Mouse (Mus musculus): ENCODE measurements at regions not wholly inside any gene's neighbourhood (a gene's known extent, or its start where the extent isn't known, plus 50 kb on each side); places are given as distances from the start of the nearest gene placed in this dataset.

DNA sequence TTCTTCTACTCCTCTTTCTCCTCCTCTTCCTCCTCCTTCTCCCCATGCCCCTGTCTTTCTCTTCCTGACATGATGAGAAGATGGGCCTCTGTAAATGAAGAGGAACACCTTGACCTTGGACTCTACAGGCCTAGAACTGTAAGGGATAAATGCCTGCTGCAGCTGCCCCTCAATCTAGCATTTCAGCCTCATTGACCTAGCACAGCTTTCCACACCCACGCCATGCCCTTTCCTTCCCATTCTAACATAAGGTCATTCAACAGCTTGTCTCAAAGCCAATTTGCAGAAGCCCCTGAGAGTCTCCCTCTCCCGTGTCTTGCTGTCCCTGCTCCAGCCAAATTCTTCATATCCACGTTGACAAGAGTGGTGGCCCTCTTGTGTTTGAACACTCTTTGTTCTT lies 63.8 kb upstream of the Dscam start:
- no peak for DNase-seq (ENCODE audit: low spot score)

DNA sequence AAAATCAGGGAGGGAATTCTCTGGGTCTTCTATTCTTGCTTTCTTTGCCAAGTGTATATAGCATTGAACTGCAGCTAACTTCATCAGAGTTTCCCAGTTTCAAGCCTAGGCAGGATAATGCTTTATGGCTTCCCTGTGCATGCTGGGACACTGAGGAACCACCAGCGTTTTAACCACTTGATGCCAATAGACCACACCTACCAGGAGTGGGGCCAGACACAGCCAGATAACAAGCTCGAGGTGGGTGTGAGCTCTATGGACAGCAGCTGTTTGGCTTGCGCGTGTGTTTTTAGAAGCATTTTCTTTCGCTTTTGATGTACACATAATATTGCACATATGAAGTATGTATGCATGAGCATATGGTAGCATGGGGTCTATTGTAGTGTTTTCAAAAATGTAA lies 69.1 kb upstream of the Dscam start:
- DNase-seq (ENCODE audit: low spot score): no peak

DNA sequence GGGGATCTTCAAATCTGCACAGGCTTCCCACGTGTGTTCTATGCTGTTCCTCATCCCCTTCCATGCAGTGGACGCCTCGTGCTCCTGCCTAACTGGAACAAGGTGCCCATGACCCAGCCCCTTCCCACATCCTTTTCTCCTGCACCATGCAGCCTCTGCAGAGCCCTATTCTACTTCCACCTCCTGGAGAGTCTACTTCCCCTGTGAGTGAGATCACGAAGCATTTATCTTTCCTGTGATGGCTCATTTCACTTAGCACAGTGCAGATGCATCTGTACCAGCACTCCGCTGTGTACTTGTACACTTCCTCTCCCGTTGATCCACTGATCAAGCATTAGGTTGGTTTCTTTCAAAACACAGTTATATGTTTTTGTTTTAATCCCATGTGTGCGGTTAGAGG lies 69.5 kb upstream of the Dscam start:
- no peak for DNase-seq (ENCODE audit: low spot score)

DNA sequence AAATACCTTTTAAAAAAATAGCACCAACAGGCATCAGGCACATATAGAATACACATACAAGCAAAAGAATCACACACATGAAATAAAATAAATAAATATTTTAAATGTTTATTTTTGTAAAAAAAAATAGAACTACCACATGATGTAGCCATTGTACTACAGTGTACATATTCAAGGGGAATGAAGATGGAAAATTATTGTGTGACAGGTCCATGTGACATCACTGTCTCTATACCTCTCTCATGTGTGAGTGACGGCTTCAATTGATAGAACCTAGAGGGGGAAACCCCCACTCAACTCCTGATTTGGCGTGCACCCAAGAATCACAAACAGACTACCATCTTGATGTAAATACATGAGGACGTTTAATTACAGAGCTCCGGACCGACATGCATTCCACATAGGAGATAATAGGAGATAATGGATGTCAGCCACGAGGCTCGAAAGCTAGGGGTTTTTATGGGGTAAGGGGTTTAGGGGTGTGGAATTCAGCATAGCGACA lies 70.4 kb upstream of the Dscam start:
- DNase-seq (ENCODE audit: low spot score): no peak

DNA sequence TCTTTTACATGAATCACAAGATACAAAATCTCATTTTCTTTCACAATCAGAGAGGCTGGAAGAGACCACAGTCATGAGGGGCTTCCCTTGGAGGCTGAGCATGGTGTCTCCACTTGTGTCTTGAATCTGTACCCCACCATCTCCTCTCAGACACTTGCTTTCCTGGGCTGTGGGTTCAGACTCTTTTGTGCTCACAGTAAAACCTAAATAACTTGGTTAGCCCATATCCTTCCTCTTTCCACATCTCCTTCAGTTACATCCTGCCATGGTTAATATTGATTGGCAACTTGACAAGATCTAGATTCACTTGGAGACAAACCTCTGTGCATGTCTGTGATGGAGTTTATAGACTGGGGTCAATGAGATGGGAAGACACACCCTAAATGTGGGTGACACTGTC lies 71.1 kb upstream of the Dscam start:
- no peak for DNase-seq (ENCODE audit: low spot score)

DNA sequence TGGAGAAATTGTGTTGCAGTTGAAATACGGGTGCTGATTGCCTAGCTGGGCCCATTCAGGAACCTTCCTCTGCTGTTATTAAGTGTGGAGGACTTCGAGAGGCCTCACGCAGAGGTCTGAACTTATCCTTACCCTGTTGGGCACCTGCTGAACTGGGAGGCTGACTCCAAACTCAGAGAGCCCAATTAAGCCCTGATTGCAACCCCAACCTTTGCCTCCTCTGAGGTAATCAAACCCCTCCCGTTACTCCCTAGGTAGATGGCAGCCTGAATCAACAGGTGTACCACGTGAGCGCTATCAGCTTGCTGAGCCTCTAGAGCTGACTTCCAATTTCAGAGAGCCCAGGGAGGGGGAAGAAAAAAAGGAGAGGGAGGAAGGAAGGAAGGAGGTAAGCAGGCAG lies 79.9 kb upstream of the Dscam start:
- no peak for DNase-seq (ENCODE audit: low spot score)

DNA sequence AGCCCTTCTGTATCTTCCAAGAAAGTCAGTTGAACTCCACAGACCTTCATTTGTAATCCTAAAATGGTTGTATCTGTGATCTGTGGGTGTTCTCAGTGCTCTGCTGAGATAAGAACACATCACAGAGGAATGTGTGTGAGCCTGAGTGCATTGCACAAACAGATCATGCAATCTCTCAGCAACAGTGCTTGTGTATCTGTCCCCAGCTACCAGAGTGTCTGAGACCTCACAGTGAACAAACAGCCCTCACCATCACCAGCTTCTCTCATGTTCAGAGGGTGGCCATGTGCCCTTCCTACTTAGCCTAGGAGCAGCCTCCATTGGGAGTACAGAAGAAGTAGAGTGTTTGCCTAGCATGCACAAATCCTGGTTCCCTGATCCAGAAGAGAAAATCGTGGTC lies 82.0 kb upstream of the Dscam start:
- no peak for DNase-seq (ENCODE audit: low spot score)

DNA sequence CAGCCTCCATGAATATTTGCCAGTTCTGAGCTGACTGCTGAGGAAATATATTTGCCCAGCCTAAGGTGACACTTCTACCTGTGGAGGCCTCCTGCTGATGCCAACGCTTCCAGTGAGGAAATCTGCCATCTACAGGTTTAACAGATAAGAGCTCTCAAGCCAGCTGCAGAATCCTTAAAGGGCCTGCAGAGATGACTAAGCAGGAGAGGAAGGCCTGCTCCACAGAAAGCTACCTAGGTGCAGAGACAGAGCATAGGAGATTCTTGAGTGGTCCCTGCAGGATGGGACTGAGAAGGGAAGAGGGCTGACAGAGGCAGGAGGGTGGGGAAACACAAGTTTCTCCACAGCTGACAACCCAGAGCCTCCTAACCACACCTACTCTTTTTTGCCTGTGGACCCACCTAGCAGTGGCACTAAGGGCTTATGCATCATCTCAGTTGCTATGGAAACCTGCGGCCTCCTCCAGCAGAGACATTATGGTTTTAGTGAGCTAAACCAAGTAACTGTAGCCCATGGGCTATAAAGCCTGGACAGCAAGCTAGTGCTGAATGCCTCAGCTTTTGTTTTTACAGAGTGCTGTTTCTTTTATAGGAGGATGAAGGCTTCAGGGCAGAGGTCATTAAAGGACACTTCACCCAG lies 82.6 kb upstream of the Dscam start:
- no peak for DNase-seq (ENCODE audit: low spot score)

DNA sequence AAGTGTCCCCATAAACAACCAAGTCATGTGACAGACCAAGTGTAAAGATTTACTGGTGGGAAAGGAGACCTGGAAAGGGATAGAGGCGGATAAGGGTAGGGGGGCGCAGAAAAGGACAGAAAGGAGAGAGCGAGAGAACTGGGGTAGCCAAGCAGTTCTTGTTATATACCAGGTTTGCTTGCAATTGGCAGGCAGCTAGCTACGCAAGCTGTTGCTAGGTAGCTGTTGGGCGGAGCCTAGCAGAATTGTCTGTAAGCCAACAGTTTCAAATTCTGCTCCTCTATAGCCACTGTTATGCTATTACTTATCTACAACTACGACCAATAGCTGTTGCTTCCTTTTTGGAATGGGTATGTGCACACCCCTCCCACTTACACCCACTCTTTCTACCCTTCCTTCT lies 88.3 kb upstream of the Dscam start:
- no peak for DNase-seq (ENCODE audit: low spot score)

DNA sequence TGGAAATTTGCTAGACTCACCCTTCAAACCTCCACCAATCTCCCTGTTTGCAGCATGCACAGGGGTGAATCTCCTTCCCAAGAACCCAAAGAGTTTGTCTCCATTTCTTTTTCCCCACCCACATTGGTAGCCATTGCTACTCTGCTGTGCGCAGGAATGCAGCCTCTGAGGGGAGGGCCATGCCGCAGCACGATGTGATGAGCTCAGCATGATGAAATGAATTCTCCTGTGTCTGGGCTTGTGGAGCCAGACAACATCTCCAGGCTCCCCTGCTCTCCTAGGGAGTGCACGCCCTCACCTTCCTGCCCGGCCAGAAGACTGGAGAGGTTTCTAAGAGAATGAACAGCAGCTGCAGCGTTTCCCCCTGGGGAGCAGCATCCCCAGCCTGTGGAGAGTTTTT lies 92.9 kb upstream of the Dscam start:
- DNase-seq (ENCODE audit: low spot score): no peak

DNA sequence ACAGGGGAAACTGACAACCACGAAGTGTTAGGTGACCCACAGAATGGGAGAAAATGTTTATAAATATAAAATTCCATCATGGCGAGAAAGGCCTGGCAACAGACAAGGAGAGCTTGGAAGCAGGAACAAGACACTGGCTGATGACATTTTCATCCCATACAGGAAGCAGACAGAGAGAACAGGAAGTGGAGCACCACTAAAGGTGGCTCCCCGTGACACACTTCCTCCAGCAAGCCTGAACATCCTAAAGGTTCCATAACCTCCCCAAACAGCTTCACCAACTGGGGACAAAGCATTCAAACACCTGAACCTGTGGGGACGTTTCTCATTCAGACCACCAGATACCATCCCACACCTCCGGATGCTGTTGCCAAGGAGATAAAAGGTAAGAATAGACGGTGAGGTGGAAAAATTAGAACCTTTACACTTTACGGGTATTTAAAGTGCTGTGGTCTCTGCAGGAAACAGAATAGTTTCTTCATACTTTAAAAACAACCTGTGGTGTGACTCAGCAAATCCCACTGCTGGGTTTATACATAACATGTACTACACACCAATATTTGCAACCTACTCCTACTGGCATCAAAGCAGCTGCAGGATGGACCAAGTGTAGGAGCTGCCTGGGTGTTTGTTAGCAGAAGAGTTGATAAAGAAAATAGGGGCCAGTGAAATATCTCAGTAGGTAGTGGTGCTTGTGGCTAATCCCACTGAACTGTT lies 86.0 kb upstream of the Bace2 start:
- no peak for DNase-seq (ENCODE audit: low spot score)

DNA sequence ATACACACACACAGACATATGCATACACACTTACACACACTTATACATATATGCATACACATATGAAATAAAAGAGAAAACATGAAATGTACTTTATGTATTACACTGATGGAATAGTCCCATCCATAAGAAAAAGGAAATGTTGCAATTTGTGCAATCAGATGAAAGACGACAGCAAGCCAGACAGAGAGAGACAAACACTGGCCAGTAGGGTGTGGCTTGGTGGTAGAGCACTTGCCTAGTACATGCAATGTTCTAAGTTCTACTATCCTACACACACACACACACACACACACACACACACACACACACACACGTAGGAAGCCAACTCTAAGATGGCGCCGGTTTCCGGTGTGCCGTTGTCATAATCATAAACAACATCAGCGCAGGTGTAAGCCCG lies 85.3 kb upstream of the Bace2 start:
- no peak for DNase-seq (ENCODE audit: low spot score)

DNA sequence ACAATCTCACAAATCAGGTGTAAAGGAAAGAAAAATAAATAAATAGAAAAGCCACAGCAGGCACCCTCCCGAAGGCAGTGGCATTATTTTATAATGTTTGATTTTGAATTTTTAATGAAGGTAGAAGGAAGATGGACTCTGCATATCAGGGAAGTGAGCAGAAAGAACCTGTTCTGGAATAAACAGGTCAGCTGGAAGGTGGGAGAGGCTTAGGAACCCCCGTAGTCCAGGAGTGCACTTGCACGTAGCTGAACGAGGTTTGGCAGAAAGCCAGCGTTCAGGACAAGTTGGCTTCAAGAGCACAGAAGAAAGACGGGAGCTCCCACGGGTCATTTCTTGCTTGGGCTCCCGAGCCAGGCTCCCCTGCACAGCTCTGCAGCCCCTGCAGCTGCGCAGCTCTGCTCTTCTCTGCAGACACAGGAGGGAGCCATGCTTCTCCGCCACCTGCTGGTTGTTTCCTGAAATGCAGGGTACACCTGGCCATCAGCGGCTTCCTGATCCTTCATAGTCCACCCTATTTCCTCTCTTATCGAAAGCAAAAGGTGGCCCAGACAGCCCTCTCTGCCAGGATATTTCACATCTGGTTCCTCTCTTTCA lies 84.4 kb upstream of the Bace2 start:
- DNase-seq (ENCODE audit: low spot score): peak; percentile 39

DNA sequence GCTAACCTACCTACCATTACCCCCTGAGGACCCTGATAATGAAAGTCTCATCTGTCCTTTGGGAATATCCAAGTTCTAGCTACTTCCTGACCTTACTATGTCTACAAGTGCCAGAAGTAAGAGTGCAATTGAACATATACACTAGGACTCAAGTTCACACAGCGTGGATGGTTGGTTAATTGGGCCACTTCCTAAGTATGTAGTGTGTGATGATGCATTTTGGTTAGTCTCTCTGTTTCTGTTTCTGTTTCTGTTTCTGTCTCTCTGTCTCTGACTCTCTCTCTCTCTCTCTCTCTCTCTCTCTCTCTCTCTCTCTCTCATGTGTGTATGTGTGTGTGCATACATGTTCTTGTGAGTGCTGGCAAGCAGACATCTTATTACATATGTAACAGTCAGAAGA lies 77.6 kb upstream of the Bace2 start:
- DNase-seq (ENCODE audit: low spot score): no peak

DNA sequence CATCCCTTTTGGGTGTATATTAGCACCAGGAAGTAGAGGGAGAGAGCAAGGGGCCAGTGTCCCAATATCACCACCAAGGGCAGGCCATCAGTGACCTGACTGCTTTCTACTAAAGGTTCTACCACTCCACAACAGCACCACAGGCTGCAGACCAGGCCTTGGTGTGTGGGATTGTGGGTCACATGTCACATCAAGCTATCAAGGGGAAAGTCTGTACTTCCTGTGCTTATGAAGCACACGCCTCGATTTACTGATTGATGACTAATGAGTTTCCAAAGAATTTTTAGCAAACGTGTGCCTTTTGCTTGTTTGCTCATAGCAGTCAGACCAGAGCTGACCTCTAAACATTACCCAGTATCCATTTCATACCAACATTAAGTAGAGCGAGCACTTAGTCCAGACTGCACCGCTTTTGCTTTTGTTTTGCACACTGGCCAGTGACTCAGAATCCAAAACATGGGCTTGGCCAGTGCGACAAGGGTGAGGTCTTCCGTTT lies 74.9 kb upstream of the Bace2 start:
- DNase-seq (ENCODE audit: low spot score): no peak

DNA sequence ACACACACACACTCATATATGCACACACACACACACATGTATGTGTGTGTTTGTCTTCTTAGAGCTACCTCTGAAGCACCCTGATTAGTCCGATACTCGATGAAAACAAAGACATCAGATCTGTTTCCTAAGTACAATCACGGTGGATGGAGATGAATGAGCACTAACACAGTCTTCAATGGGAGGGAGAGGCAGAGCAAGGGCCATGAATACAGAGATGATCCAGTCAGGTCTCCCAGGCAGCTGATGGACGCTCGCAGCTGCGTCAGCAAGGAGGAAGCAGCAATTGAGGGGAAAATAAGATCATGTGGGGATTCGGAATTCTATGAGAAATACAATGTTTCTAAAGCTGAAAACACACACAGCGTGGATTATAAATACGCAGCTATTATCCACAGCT lies 73.6 kb upstream of the Bace2 start:
- no peak for DNase-seq (ENCODE audit: low spot score)

DNA sequence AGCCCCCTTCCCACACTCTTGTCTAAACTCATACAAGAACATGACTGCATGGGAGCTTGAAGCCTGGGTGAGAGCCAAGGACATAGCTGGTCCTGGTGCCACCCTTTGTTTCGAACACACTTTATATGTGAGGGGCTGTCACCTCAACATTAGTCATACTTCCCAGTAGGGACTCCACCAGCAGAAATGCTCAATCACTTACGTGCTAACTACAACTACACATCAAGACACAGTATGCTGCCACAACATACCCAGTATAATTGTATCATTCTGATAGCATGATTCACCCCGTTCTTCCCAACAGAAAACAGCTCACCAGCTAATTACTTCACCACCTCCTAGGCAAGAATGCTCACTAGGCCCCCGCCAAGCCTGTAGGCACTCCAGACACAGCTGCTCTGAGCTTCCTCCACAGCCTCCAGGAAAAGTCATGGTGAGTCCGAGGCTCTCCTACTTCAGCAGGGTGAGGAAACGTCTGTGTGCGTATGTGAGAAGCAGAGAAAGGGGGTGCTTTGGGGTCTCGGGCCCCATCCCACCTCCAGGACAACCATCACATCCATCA lies 70.6 kb upstream of the Bace2 start:
- DNase-seq (ENCODE audit: low spot score): no peak

DNA sequence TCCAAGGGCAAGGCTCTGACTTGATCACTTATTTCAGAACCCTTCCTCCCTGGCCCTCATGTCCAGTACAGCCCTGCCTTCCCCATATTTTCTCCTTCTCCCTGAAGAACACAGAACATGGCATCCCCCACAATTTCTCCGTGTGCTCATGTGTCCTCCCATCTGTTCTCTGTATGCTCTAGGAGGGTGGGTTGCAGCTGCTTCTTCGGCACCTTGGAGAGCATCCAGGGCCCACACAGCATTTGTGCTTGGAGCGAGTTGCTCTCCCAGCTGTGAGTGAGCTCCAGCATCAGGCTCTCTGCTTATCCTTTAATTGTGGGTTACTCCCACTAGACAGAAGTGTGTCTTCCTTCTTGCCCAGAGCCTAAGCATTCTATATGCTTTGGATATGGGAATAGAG lies 69.8 kb upstream of the Bace2 start:
- DNase-seq (ENCODE audit: low spot score): no peak

DNA sequence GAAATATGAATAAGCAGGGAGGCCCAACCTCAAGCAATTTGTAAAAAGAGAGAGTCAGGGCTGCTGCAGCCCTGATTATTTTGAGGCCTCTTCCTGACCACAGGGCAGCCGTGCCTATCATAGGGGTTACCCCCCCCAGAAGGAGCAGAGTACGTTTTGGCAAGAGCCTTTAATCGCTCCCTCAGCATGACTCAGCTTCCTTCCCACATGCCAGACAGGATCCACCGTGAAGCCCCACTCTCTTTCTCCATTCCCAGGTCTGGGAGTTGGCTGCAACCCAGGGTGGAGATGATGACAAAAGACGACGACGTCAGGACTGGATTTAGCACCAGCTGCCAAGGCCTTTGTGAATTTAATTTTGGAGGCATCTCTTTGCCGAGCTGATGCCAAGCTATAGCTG lies 67.9 kb upstream of the Bace2 start:
- DNase-seq (ENCODE audit: low spot score): no peak

DNA sequence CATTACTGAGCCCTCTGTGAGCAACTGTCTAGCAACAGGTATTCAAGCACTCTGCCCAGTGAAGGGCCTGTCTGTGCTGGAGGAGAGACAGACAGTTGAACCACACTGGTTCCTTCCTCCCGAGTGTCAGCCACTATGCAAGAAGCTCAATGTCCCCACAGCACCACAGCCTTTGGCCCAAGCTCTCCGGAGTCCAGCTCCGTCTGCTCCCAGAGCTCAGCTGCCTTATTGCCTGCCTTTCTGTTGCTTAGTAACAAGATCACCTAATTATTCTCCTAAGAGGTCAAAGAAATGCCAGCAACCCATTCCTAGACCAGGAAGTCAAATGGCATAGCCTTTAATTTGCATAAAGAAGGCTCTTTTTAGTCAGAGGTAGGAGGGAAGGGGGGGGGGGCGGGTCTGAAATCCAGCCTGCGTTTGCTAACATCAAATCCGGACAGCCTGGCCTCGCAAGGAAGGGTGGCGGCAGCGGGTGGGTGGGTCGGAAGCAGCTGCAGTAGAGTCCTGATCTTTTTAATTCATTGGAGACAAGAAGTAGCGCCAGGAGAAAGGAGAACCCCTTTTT lies 64.0 kb upstream of the Bace2 start:
- DNase-seq (ENCODE audit: low spot score): no peak

DNA sequence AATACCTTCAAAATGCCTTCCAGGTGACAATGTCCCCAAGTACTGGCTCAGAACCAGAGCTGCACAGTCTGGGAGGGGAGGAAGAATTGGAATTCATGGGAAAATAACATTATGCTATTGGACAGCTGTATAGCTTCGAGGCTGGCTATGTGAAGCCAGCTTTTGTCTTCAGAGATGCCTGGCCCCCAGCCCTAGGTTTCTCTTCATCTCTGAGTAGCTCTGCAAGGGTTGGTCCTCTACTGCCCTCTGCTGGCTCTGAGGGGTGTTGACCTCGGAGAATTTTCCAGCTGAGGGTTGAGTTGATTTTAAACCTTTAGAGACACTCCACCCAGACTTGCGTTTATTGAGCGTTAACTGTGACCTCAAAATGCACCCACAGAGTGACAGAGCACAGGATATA lies 63.3 kb upstream of the Bace2 start:
- peak; percentile 48 for DNase-seq (ENCODE audit: low spot score)

DNA sequence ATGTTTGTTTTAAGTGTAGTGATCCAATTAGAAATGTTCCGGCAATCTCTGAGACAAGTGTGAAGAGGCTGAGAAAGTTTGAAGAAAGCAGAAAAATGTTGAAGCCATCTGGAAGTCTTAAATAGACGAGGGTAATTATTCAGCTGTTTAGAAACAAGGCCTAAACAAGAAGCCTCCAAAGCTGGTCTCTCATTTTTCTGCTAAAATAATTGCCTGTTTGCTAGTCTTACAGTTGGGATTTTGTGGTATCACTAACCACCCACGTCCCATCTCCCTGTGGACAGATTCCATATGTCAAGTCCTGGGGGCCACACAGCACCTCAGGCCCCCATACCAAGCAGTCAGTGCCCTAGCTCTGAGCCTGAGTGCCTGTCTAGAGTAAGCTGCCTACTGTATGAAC lies 59.4 kb upstream of the Bace2 start:
- no peak for DNase-seq (ENCODE audit: low spot score)
